Mouse (Mus musculus): Measurements from ENCODE around the gene Med1. TPM values are rescaled to one million over a fixed set of nuclear protein-coding genes. Genes with fewer than 3 reads are reported as not detected.

Med1 gene
- total and polyA plus RNA-seq, 3 experiments: 16.6 to 168 (median 44.2) TPM

DNA sequence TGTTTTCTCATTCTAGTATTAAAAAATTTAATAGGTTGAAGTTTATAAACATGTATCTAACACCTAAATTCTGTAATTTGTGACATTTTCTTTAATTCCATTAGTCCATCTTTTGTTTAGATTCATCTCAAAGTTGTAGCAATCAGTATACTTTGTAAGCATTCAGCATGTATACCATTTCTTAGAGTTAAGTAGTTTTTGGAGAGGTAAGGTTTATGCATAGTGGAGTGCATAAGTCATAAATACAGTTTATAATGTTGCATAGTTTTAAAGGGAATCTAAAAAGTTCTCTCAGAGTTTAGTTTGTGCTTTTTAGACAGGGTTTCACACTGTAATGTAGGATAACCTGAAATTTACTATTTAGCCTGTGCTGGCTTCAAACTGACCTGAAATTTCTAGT, 12.4 kb upstream of the Med1 start:
- peak overlapping the region; percentile 89; the same call in 1 of the 2 replicates for H3K4me3 ChIP-seq (ENCODE audit: low read depth, low read length)
- H3K9me3 ChIP-seq (replicated peaks): no peaks in the 10 kb centered on the region
- peaks cover 31% of the 10 kb centered on the region for H3K4me1 ChIP-seq (ENCODE audit: insufficient read depth, low read depth, low read length)
- no peaks in the 10 kb centered on the region for H3K27me3 ChIP-seq (ENCODE audit: insufficient read depth, low read length)
- DNase-seq (ENCODE audit: low spot score): no peak
- TF ChIP-seq CTCF (IDR thresholded peaks at IDR 0.05; ENCODE audit: low read depth, low read length) (no peak), POLR2AphosphoS5 (IDR thresholded peaks at IDR 0.05; ENCODE audit: insufficient replicate concordance, low read depth, low read length) (no peak), GATA2 (IDR thresholded peaks at IDR 0.05; ENCODE audit: borderline replicate concordance, low read depth, low read length) (no peak), TAL1 (conservative IDR thresholded peaks at IDR 0.05; ENCODE audit: low read depth, low read length) (no peak), GATA1 (IDR thresholded peaks at IDR 0.05; ENCODE audit: borderline replicate concordance, low read length) (no peak)
- peaks cover 39% of the 10 kb centered on the region for H3K36me3 ChIP-seq (replicated peaks)
- ATAC-seq (ENCODE audit: extremely low read depth, insufficient number of reproducible peaks, low FRiP score, poor library complexity, severe bottlenecking): no peak

DNA sequence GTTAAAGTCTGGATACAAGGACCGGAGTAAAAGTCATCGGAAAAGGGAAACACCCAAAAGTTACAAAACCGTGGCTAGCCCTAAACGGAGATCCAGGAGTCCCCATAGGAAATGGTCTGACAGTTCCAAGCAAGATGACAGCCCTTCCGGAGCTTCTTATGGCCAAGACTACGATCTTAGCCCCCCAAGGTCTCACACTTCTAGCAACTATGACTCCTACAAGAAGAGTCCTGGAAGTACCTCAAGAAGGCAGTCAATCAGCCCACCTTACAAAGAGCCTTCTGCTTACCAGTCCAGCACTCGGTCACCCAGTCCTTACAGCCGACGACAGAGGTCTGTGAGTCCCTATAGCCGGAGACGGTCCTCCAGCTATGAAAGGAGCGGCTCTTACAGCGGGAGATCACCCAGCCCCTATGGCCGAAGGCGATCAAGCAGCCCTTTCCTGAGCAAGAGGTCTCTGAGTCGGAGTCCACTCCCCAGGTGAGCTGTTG, 10.9 kb upstream of the Med1 start:
- no peak for ATAC-seq (ENCODE audit: extremely low read depth, insufficient number of reproducible peaks, low FRiP score, poor library complexity, severe bottlenecking)

DNA sequence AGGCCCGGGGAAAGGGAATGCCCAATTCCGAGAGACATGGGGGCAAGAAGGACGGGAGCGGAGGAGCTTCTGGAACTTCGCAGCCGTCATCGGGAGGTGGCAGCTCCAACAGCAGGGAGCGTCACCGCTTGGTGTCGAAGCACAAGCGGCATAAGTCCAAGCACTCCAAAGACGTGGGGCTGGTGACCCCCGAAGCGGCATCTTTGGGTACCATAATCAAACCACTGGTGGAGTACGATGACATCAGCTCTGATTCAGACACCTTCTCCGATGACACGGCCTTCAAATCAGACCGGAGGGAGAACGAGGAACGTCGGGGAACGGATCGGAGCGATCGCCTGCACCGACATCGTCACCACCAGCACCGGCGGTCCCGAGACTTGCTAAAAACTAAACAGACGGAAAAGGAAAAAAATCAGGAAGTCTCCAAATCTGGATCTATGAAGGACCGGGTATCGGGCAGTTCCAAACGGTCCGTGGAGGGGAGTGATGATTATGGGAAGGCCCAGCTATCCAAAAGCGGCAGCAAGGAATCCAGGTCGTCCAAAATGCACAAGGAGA, 10.3 kb upstream of the Med1 start:
- Histone ChIP-seq H3K36me3 (replicated peaks) (peaks cover 20% of the 10 kb centered on the region), H3K27me3 (ENCODE audit: insufficient read depth, low read length) (no peaks in the 10 kb centered on the region), H3K4me3 (ENCODE audit: low read depth, low read length) (peak overlapping the region; percentile 89), H3K4me1 (ENCODE audit: insufficient read depth, low read depth, low read length) (peaks cover 23% of the 10 kb centered on the region), H3K9me3 (replicated peaks) (no peaks in the 10 kb centered on the region)
- DNase-seq (ENCODE audit: low spot score) (no peak), ATAC-seq (ENCODE audit: extremely low read depth, insufficient number of reproducible peaks, low FRiP score, poor library complexity, severe bottlenecking) (no peak)
- TF ChIP-seq CTCF (IDR thresholded peaks at IDR 0.05; ENCODE audit: low read depth, low read length) (no peak), TAL1 (conservative IDR thresholded peaks at IDR 0.05; ENCODE audit: low read depth, low read length) (no peak), POLR2AphosphoS5 (IDR thresholded peaks at IDR 0.05; ENCODE audit: insufficient replicate concordance, low read depth, low read length) (no peak), GATA1 (IDR thresholded peaks at IDR 0.05; ENCODE audit: borderline replicate concordance, low read length) (no peak), GATA2 (IDR thresholded peaks at IDR 0.05; ENCODE audit: borderline replicate concordance, low read depth, low read length) (no peak)

More for the DNA sequence above, 10.9 kb upstream of the Med1 start:
- H3K27me3 ChIP-seq (ENCODE audit: insufficient read depth, low read length): no peaks in the 10 kb centered on the region
- no peak for DNase-seq (ENCODE audit: low spot score)
- H3K36me3 ChIP-seq (replicated peaks): peaks cover 26% of the 10 kb centered on the region
- no peaks in the 10 kb centered on the region for H3K9me3 ChIP-seq (replicated peaks)
- H3K4me1 ChIP-seq (ENCODE audit: insufficient read depth, low read depth, low read length): peaks cover 28% of the 10 kb centered on the region
- TF ChIP-seq CTCF (IDR thresholded peaks at IDR 0.05; ENCODE audit: low read depth, low read length) (no peak), POLR2AphosphoS5 (IDR thresholded peaks at IDR 0.05; ENCODE audit: insufficient replicate concordance, low read depth, low read length) (no peak), GATA2 (IDR thresholded peaks at IDR 0.05; ENCODE audit: borderline replicate concordance, low read depth, low read length) (no peak), GATA1 (IDR thresholded peaks at IDR 0.05; ENCODE audit: borderline replicate concordance, low read length) (no peak), TAL1 (conservative IDR thresholded peaks at IDR 0.05; ENCODE audit: low read depth, low read length) (no peak)
- H3K4me3 ChIP-seq (ENCODE audit: low read depth, low read length): peak overlapping the region; percentile 89

DNA sequence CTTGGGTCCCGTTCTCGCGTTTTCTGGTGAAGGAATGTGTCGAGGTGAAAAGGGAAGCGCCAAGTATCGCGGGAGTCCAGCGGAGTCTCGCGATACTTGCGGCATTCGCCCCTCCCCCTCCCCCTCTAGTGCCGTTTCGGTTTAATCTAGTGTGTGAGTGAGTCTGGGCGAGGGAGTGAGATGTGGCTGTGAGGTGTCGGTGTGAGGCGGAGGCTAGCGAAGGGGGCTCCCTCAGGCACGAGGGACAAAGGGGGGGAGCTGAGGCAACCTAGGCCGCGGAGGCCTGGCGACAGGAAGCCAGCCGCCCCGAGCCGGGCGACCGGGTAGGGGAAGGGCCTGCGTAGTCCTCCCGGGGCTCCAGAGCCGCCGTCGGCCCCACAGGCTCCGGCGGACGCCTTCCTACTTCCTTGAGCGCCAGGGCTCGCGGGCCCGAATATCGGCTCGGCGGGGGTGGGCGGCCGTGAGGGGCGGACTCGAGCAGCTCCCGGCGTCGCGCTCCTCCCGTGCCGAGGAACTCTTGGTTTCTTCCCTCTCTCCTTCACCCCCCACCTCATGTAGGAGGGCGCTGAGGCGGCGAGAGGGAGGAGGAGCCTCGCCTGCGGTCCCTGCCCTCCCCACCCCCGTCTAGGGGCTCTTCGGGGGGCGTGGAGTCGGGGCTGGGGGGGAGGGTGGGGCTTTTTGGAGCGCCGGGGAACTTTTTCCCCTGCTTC, 9.7 kb upstream of the Med1 start, which contains the start of gene Cdk12:
TSS of gene Cdk12 (plus strand) at position 419 of the 710 bp plus-strand sequence.
- ATAC-seq (ENCODE audit: extremely low read depth, insufficient number of reproducible peaks, low FRiP score, poor library complexity, severe bottlenecking): peak; percentile 82; the same call in 1 of the 2 replicates
- H3K4me1 ChIP-seq (ENCODE audit: insufficient read depth, low read depth, low read length): peaks cover 22% of the 10 kb centered on the region
- TF ChIP-seq CTCF (IDR thresholded peaks at IDR 0.05; ENCODE audit: low read depth, low read length) (no peak), TAL1 (conservative IDR thresholded peaks at IDR 0.05; ENCODE audit: low read depth, low read length) (no peak), GATA2 (IDR thresholded peaks at IDR 0.05; ENCODE audit: borderline replicate concordance, low read depth, low read length) (no peak), GATA1 (IDR thresholded peaks at IDR 0.05; ENCODE audit: borderline replicate concordance, low read length) (no peak), POLR2AphosphoS5 (IDR thresholded peaks at IDR 0.05; ENCODE audit: insufficient replicate concordance, low read depth, low read length) (no peak)
- H3K9me3 ChIP-seq (replicated peaks): no peaks in the 10 kb centered on the region
- H3K4me3 ChIP-seq (ENCODE audit: low read depth, low read length): peak within 1 kb of the TSS; percentile 89
- no peaks in the 10 kb centered on the region for H3K27me3 ChIP-seq (ENCODE audit: insufficient read depth, low read length)
- peak; percentile 94 for DNase-seq (ENCODE audit: low spot score)
- peaks cover 14% of the 10 kb centered on the region for H3K36me3 ChIP-seq (replicated peaks)

DNA sequence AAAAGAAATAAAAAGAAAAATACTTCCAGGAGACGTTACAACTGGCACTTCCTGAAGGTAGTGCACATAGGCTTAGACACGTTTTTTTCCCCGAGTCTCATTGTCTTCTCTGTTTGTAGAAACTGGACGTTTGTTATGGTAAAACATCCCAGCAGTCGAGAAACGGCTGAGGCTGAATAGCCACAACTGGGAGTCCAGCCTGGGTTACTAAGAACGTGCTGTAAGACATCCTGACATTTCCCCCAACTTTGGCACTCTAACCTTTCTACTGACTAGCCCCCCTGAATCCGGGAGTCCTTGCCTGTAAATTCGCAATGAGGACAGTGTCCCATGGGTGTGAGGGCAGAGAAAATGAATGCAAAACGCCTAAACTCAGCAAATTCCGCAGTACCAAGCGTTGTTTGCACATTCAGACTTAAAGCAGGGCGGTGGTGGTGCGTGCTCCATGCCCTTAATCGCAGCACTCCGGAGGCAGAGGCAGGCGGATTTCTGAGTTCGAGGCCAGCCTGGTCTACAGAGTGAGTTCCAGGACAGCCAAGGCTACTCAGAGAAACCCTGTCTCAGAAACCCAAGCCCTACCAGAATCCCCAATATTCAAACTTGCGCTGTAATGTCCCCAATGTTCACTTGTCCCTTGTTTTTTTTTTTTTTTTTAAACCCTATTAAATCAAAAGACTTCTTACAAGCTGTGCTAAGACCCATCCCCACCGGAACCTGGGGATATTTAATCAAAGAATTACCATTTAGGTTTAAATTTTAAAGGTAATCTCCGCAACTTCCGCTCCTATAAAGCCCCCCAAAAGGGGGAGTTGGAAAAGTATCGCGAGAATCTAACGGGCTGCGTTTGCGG, 8.9 kb upstream of the Med1 start:
- DNase-seq (ENCODE audit: low spot score) (no peak), ATAC-seq (ENCODE audit: extremely low read depth, insufficient number of reproducible peaks, low FRiP score, poor library complexity, severe bottlenecking) (no peak; the same call in 1 of the 2 replicates)
- no peaks in the 10 kb centered on the region for H3K27me3 ChIP-seq (ENCODE audit: insufficient read depth, low read length)
- peak overlapping the region; percentile 89 for H3K4me3 ChIP-seq (ENCODE audit: low read depth, low read length)
- peaks cover 8% of the 10 kb centered on the region for H3K36me3 ChIP-seq (replicated peaks)
- no peaks in the 10 kb centered on the region for H3K9me3 ChIP-seq (replicated peaks)
- TF ChIP-seq CTCF (IDR thresholded peaks at IDR 0.05; ENCODE audit: low read depth, low read length): no peak
- no peak for TF ChIP-seq TAL1 (conservative IDR thresholded peaks at IDR 0.05; ENCODE audit: low read depth, low read length)
- no peak for TF ChIP-seq GATA2 (IDR thresholded peaks at IDR 0.05; ENCODE audit: borderline replicate concordance, low read depth, low read length)
- no peak for TF ChIP-seq POLR2AphosphoS5 (IDR thresholded peaks at IDR 0.05; ENCODE audit: insufficient replicate concordance, low read depth, low read length)
- TF ChIP-seq GATA1 (IDR thresholded peaks at IDR 0.05; ENCODE audit: borderline replicate concordance, low read length): no peak
- H3K4me1 ChIP-seq (ENCODE audit: insufficient read depth, low read depth, low read length): peaks cover 20% of the 10 kb centered on the region

Data from G1E (cell line).